Mouse (Mus musculus): ENCODE results near the gene Fabp1.

- no peak for TF ChIP-seq CTCF (IDR thresholded peaks at IDR 0.05; ENCODE audit: low read depth, low read length)
- no peak for TF ChIP-seq GATA1 (IDR thresholded peaks at IDR 0.05; ENCODE audit: borderline replicate concordance, low read length)
- TF ChIP-seq TAL1 (conservative IDR thresholded peaks at IDR 0.05; ENCODE audit: low read depth, low read length): no peak
- TF ChIP-seq POLR2AphosphoS5 (IDR thresholded peaks at IDR 0.05; ENCODE audit: insufficient replicate concordance, low read depth, low read length): no peak
These were observed 36.9 kb downstream of the Fabp1 start for GRCm38 (mm10) chr6:71236506-71236905.

Data from G1E (cell line).